Mouse (Mus musculus): ENCODE data around the gene Snap91. TPM values are rescaled to one million over a fixed set of nuclear protein-coding genes. Genes with fewer than 3 reads are reported as not detected.

The Snap91 gene
- 95.1 and 96.3 TPM in 2 replicates for polyA plus RNA-seq (2012; rRNA removed)

GRCm38 (mm10) chr9:86880113-86880972 lies at the start of gene Snap91:
TSS of gene Snap91 (minus strand) at chr9:86880654.

GRCm38 (mm10) chr9:86742959-86743911 lies 137.2 kb downstream of the Snap91 start, which contains the start of gene Prss35:
TSS of gene Prss35 (plus strand) at chr9:86743649.

Other genes with a start within 250 kb of the Snap91 start
- 18.0 and 22.1 TPM in 2 replicates for gene Me1, start 184.7 kb downstream of the Snap91 start, polyA plus RNA-seq (2012; rRNA removed)
- gene Prss35, start 137.0 kb downstream of the Snap91 start, polyA plus RNA-seq (2012; rRNA removed) = 3.6 and 11.7 TPM in 2 replicates
- gene Ripply2, start 134.9 kb upstream of the Snap91 start, polyA plus RNA-seq (2012; rRNA removed) = 2.2 and 2.3 TPM in 2 replicates
- gene Cyb5r4, start 141.4 kb upstream of the Snap91 start, polyA plus RNA-seq (2012; rRNA removed) = 29.5 and 36.2 TPM in 2 replicates

Data from central nervous system, embryonic 14 days (tissue).